Mouse (Mus musculus): ENCODE results near the gene Hmcn1. TPM values are rescaled to one million over a fixed set of nuclear protein-coding genes. Genes with fewer than 3 reads are reported as not detected.

Gene Hmcn1
- polyA plus RNA-seq, 1 experiment from 2014 or later: 8.9 TPM

GRCm38 (mm10) chr1:150645314-150645713 lies 347.9 kb downstream of the Hmcn1 start:
- Histone ChIP-seq H3K4me1 (ENCODE audit: control insufficient read depth, insufficient read depth, low read length) (no peaks in the 10 kb centered on the region), H3K27ac (ENCODE audit: low read depth, low read length) (no peak overlapping the region), H3K9ac (ENCODE audit: low read length) (no peak overlapping the region), H3K27me3 (ENCODE audit: control insufficient read depth, insufficient read depth, low read length) (no peaks in the 10 kb centered on the region), H3K9me3 (ENCODE audit: control insufficient read depth, low read length) (no peaks in the 10 kb centered on the region), H3K4me3 (ENCODE audit: low read depth, low read length) (no peak overlapping the region), H3K4me2 (ENCODE audit: low read depth) (no peak overlapping the region), H3K36me3 (ENCODE audit: control insufficient read depth, insufficient read depth, low read length) (no peaks in the 10 kb centered on the region)
- ATAC-seq (ENCODE audit: insufficient read depth, low FRiP score, low TSS enrichment) (no peak), DNase-seq (ENCODE audit: low spot score) (no peak)
- WGBS: 90% methylated on average over 1 of the region's 1 CpGs

GRCm38 (mm10) chr1:150639522-150639921 lies 353.7 kb downstream of the Hmcn1 start:
- no peaks in the 10 kb centered on the region for H3K9me3 ChIP-seq (ENCODE audit: control insufficient read depth, low read length)
- no peak overlapping the region for H3K4me3 ChIP-seq (ENCODE audit: low read depth, low read length)
- no peaks in the 10 kb centered on the region for H3K27me3 ChIP-seq (ENCODE audit: control insufficient read depth, insufficient read depth, low read length)
- WGBS: 65% methylated on average over 6 of the region's 6 CpGs
- H3K27ac ChIP-seq (ENCODE audit: low read depth, low read length): no peak overlapping the region
- DNase-seq (ENCODE audit: low spot score): no peak
- no peak overlapping the region for H3K9ac ChIP-seq (ENCODE audit: low read length)
- no peak for ATAC-seq (ENCODE audit: insufficient read depth, low FRiP score, low TSS enrichment)
- H3K36me3 ChIP-seq (ENCODE audit: control insufficient read depth, insufficient read depth, low read length): no peaks in the 10 kb centered on the region
- no peak overlapping the region for H3K4me2 ChIP-seq (ENCODE audit: low read depth)
- no peaks in the 10 kb centered on the region for H3K4me1 ChIP-seq (ENCODE audit: control insufficient read depth, insufficient read depth, low read length)

- no peaks in the 10 kb centered on the region for H3K27me3 ChIP-seq (ENCODE audit: control insufficient read depth, insufficient read depth, low read length)
- no peak overlapping the region for H3K27ac ChIP-seq (ENCODE audit: low read depth, low read length)
- no peak overlapping the region for H3K9ac ChIP-seq (ENCODE audit: low read length)
- no peak overlapping the region for H3K4me2 ChIP-seq (ENCODE audit: low read depth)
- DNase-seq (ENCODE audit: low spot score): no peak
- 73% methylated on average over 4 of the region's 4 CpGs for WGBS
- no peak overlapping the region for H3K4me3 ChIP-seq (ENCODE audit: low read depth, low read length)
- no peak for ATAC-seq (ENCODE audit: insufficient read depth, low FRiP score, low TSS enrichment)
- H3K4me1 ChIP-seq (ENCODE audit: control insufficient read depth, insufficient read depth, low read length): no peaks in the 10 kb centered on the region
- H3K9me3 ChIP-seq (ENCODE audit: control insufficient read depth, low read length): no peaks in the 10 kb centered on the region
- no peaks in the 10 kb centered on the region for H3K36me3 ChIP-seq (ENCODE audit: control insufficient read depth, insufficient read depth, low read length)
Observed at GRCm38 (mm10) chr1:150632506-150632905, 360.7 kb downstream of the Hmcn1 start.

GRCm38 (mm10) chr1:150631856-150632171 lies 361.4 kb downstream of the Hmcn1 start:
- H3K9me3 ChIP-seq (ENCODE audit: control insufficient read depth, low read length): no peaks in the 10 kb centered on the region
- H3K4me1 ChIP-seq (ENCODE audit: control insufficient read depth, insufficient read depth, low read length): no peaks in the 10 kb centered on the region
- ATAC-seq (ENCODE audit: insufficient read depth, low FRiP score, low TSS enrichment): no peak
- H3K27me3 ChIP-seq (ENCODE audit: control insufficient read depth, insufficient read depth, low read length): no peaks in the 10 kb centered on the region
- 93% methylated on average over 3 of the region's 3 CpGs for WGBS
- no peaks in the 10 kb centered on the region for H3K36me3 ChIP-seq (ENCODE audit: control insufficient read depth, insufficient read depth, low read length)
- H3K4me2 ChIP-seq (ENCODE audit: low read depth): no peak overlapping the region
- H3K27ac ChIP-seq (ENCODE audit: low read depth, low read length): no peak overlapping the region
- H3K9ac ChIP-seq (ENCODE audit: low read length): no peak overlapping the region
- no peak for DNase-seq (ENCODE audit: low spot score)
- H3K4me3 ChIP-seq (ENCODE audit: low read depth, low read length): no peak overlapping the region

- ATAC-seq (ENCODE audit: insufficient read depth, low FRiP score, low TSS enrichment) (no peak), DNase-seq (ENCODE audit: low spot score) (no peak)
- H3K9me3 ChIP-seq (ENCODE audit: control insufficient read depth, low read length): no peaks in the 10 kb centered on the region
- no peaks in the 10 kb centered on the region for H3K4me1 ChIP-seq (ENCODE audit: control insufficient read depth, insufficient read depth, low read length)
- WGBS: 89% methylated on average over 17 of the region's 17 CpGs
- H3K36me3 ChIP-seq (ENCODE audit: control insufficient read depth, insufficient read depth, low read length): no peaks in the 10 kb centered on the region
- H3K9ac ChIP-seq (ENCODE audit: low read length): no peak overlapping the region
- no peak overlapping the region for H3K4me2 ChIP-seq (ENCODE audit: low read depth)
- H3K27me3 ChIP-seq (ENCODE audit: control insufficient read depth, insufficient read depth, low read length): no peaks in the 10 kb centered on the region
- H3K4me3 ChIP-seq (ENCODE audit: low read depth, low read length): no peak overlapping the region
- H3K27ac ChIP-seq (ENCODE audit: low read depth, low read length): no peak overlapping the region
Observed at GRCm38 (mm10) chr1:150631035-150631855, 362.0 kb downstream of the Hmcn1 start.

- H3K4me3 ChIP-seq (ENCODE audit: low read depth, low read length): no peak overlapping the region
- no peak overlapping the region for H3K4me2 ChIP-seq (ENCODE audit: low read depth)
- H3K27me3 ChIP-seq (ENCODE audit: control insufficient read depth, insufficient read depth, low read length): no peaks in the 10 kb centered on the region
- ATAC-seq (ENCODE audit: insufficient read depth, low FRiP score, low TSS enrichment) (no peak), DNase-seq (ENCODE audit: low spot score) (no peak)
- no peaks in the 10 kb centered on the region for H3K4me1 ChIP-seq (ENCODE audit: control insufficient read depth, insufficient read depth, low read length)
- H3K36me3 ChIP-seq (ENCODE audit: control insufficient read depth, insufficient read depth, low read length): no peaks in the 10 kb centered on the region
- no peak overlapping the region for H3K27ac ChIP-seq (ENCODE audit: low read depth, low read length)
- H3K9ac ChIP-seq (ENCODE audit: low read length): no peak overlapping the region
- WGBS: 91% methylated on average over 2 of the region's 2 CpGs
- H3K9me3 ChIP-seq (ENCODE audit: control insufficient read depth, low read length): no peaks in the 10 kb centered on the region
Observed at GRCm38 (mm10) chr1:150623226-150623625, 370.0 kb downstream of the Hmcn1 start.

GRCm38 (mm10) chr1:150610539-150610938 lies 382.7 kb downstream of the Hmcn1 start:
- Histone ChIP-seq H3K9me3 (ENCODE audit: control insufficient read depth, low read length) (no peaks in the 10 kb centered on the region), H3K9ac (ENCODE audit: low read length) (no peak overlapping the region), H3K36me3 (ENCODE audit: control insufficient read depth, insufficient read depth, low read length) (no peaks in the 10 kb centered on the region), H3K27ac (ENCODE audit: low read depth, low read length) (no peak overlapping the region), H3K27me3 (ENCODE audit: control insufficient read depth, insufficient read depth, low read length) (no peaks in the 10 kb centered on the region), H3K4me2 (ENCODE audit: low read depth) (no peak overlapping the region), H3K4me1 (ENCODE audit: control insufficient read depth, insufficient read depth, low read length) (no peaks in the 10 kb centered on the region), H3K4me3 (ENCODE audit: low read depth, low read length) (no peak overlapping the region)
- DNase-seq (ENCODE audit: low spot score): no peak
- WGBS: 77% methylated on average over 9 of the region's 9 CpGs
- ATAC-seq (ENCODE audit: insufficient read depth, low FRiP score, low TSS enrichment): no peak

GRCm38 (mm10) chr1:150606173-150606572 lies 387.1 kb downstream of the Hmcn1 start:
- H3K4me1 ChIP-seq (ENCODE audit: control insufficient read depth, insufficient read depth, low read length): no peaks in the 10 kb centered on the region
- no peaks in the 10 kb centered on the region for H3K9me3 ChIP-seq (ENCODE audit: control insufficient read depth, low read length)
- H3K27ac ChIP-seq (ENCODE audit: low read depth, low read length): no peak overlapping the region
- WGBS: 88% methylated on average over 4 of the region's 4 CpGs
- DNase-seq (ENCODE audit: low spot score) (no peak), ATAC-seq (ENCODE audit: insufficient read depth, low FRiP score, low TSS enrichment) (no peak)
- no peaks in the 10 kb centered on the region for H3K36me3 ChIP-seq (ENCODE audit: control insufficient read depth, insufficient read depth, low read length)
- no peaks in the 10 kb centered on the region for H3K27me3 ChIP-seq (ENCODE audit: control insufficient read depth, insufficient read depth, low read length)
- no peak overlapping the region for H3K9ac ChIP-seq (ENCODE audit: low read length)
- no peak overlapping the region for H3K4me2 ChIP-seq (ENCODE audit: low read depth)
- no peak overlapping the region for H3K4me3 ChIP-seq (ENCODE audit: low read depth, low read length)

GRCm38 (mm10) chr1:150593614-150594013 lies 399.6 kb downstream of the Hmcn1 start:
- no peak overlapping the region for H3K9ac ChIP-seq (ENCODE audit: low read length)
- ATAC-seq (ENCODE audit: insufficient read depth, low FRiP score, low TSS enrichment): no peak
- H3K4me2 ChIP-seq (ENCODE audit: low read depth): no peak overlapping the region
- no peak overlapping the region for H3K27ac ChIP-seq (ENCODE audit: low read depth, low read length)
- H3K27me3 ChIP-seq (ENCODE audit: control insufficient read depth, insufficient read depth, low read length): no peaks in the 10 kb centered on the region
- H3K4me1 ChIP-seq (ENCODE audit: control insufficient read depth, insufficient read depth, low read length): no peaks in the 10 kb centered on the region
- WGBS: 70% methylated on average over 13 of the region's 13 CpGs
- no peak for DNase-seq (ENCODE audit: low spot score)
- H3K36me3 ChIP-seq (ENCODE audit: control insufficient read depth, insufficient read depth, low read length): no peaks in the 10 kb centered on the region
- H3K9me3 ChIP-seq (ENCODE audit: control insufficient read depth, low read length): no peaks in the 10 kb centered on the region
- no peak overlapping the region for H3K4me3 ChIP-seq (ENCODE audit: low read depth, low read length)

All from neural tube, embryonic 11.5 days (tissue).